Mouse (Mus musculus): ENCODE data around the gene Grin2b.
"Not testable (repeated sequence)": the region's sequence is repeated elsewhere in the genome, so short reads cannot be mapped to it uniquely, and the experiment has no call there.

Gene Grin2b

GRCm38 (mm10) chr6:135805436-135805835, 367.9 kb downstream of the Grin2b start:
- DNase-seq (ENCODE audit: low spot score in 2 of 2), result no peak

- DNase-seq (ENCODE audit: low spot score in 2 of 2), result no peak
Observed at GRCm38 (mm10) chr6:135799949-135800348, 373.4 kb downstream of the Grin2b start.

GRCm38 (mm10) chr6:135798202-135798992, 374.9 kb downstream of the Grin2b start:
- no peak for DNase-seq (ENCODE audit: low spot score in 2 of 2)

GRCm38 (mm10) chr6:135797371-135798033, 375.8 kb downstream of the Grin2b start:
- no peak for DNase-seq (ENCODE audit: low spot score in 2 of 2)

- DNase-seq (ENCODE audit: low spot score in 2 of 2), result no peak
Observed at GRCm38 (mm10) chr6:135796911-135797310, 376.4 kb downstream of the Grin2b start.

GRCm38 (mm10) chr6:135791412-135791811, 381.9 kb downstream of the Grin2b start:
- DNase-seq (ENCODE audit: low spot score in 2 of 2), result no peak

- DNase-seq (ENCODE audit: low spot score in 2 of 2), result no peak
Observed at GRCm38 (mm10) chr6:135789603-135790170, 383.6 kb downstream of the Grin2b start.

GRCm38 (mm10) chr6:135774670-135775069, 398.6 kb downstream of the Grin2b start:
- DNase-seq (ENCODE audit: low spot score in 2 of 2), result no peak

- DNase-seq (ENCODE audit: low spot score in 2 of 2), result no peak
Observed at GRCm38 (mm10) chr6:135767572-135767971, 405.7 kb downstream of the Grin2b start.

- DNase-seq (ENCODE audit: low spot score in 2 of 2), result no peak
Observed at GRCm38 (mm10) chr6:135758735-135759134, 414.6 kb downstream of the Grin2b start.

GRCm38 (mm10) chr6:135756075-135756474, 417.2 kb downstream of the Grin2b start:
- DNase-seq (ENCODE audit: low spot score in 2 of 2), result no peak

- no peak for DNase-seq (ENCODE audit: low spot score in 2 of 2)
Observed at GRCm38 (mm10) chr6:135748412-135749076, 424.8 kb downstream of the Grin2b start.

- no peak for DNase-seq (ENCODE audit: low spot score in 2 of 2)
Observed at GRCm38 (mm10) chr6:135745606-135746005, 427.7 kb downstream of the Grin2b start.

GRCm38 (mm10) chr6:135734227-135734732, 439.0 kb downstream of the Grin2b start:
- DNase-seq (ENCODE audit: low spot score in 2 of 2), result no peak

- no peak for DNase-seq (ENCODE audit: low spot score in 2 of 2)
Observed at GRCm38 (mm10) chr6:135727106-135727505, 446.2 kb downstream of the Grin2b start.

GRCm38 (mm10) chr6:135721706-135722105, 451.6 kb downstream of the Grin2b start:
- no peak for DNase-seq (ENCODE audit: low spot score in 2 of 2)

GRCm38 (mm10) chr6:135714906-135715305, 458.4 kb downstream of the Grin2b start:
- DNase-seq (ENCODE audit: low spot score in 2 of 2), result no peak

GRCm38 (mm10) chr6:135714236-135714635, 459.1 kb downstream of the Grin2b start:
- DNase-seq (ENCODE audit: low spot score in 2 of 2), result no peak

- no peak for DNase-seq (ENCODE audit: low spot score in 2 of 2)
Observed at GRCm38 (mm10) chr6:135713716-135714115, 459.6 kb downstream of the Grin2b start.

- DNase-seq (ENCODE audit: low spot score in 2 of 2), result not testable (repeated sequence)
Observed at GRCm38 (mm10) chr6:135706850-135707522, 466.3 kb downstream of the Grin2b start.

GRCm38 (mm10) chr6:135703655-135704054, 469.7 kb downstream of the Grin2b start:
- no peak for DNase-seq (ENCODE audit: low spot score in 2 of 2)

All from spleen, postnatal 4 days (tissue).